Mouse (Mus musculus): ENCODE results near the gene Gng8.

DNA sequence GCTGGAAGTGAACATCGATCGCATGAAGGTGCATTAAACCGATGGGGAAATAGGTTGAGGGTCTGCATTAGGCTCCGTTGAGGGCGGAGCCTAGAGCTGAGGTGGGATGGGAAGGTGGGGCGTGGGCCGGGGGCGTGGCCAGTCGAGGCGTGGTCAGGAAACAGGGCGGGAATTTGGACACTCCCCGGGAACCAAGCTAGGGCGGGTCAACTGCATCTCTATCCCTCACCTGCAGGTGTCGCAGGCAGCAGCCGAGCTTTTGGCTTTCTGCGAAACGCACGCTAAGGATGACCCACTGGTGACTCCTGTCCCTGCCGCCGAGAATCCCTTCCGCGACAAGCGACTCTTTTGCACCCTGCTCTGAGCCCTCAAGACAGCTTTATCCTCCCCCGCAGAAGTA is 3.4 kb downstream of the Gng8 start:
- TF ChIP-seq POLR2A (IDR thresholded peaks at IDR 0.05; ENCODE audit: insufficient read length, low read depth) (no peak), POLR2AphosphoS2 (IDR thresholded peaks at IDR 0.05; ENCODE audit: insufficient read length, low read depth) (peak; percentile 22), E2F4 (IDR thresholded peaks at IDR 0.05; ENCODE audit: insufficient read depth) (no peak), MYOG (IDR thresholded peaks at IDR 0.05; ENCODE audit: control insufficient read depth in 1 of 3, insufficient read depth in 1 of 3, insufficient read length in 2 of 3, low read depth in 2 of 3) (no peak), MYOD1 (IDR thresholded peaks at IDR 0.05; ENCODE audit: control insufficient read depth in 1 of 3, insufficient read length in 2 of 3, low read depth in 2 of 3) (peak in 1 of 3 experiments; percentile 4), TCF12 (IDR thresholded peaks at IDR 0.05; ENCODE audit: insufficient read depth, poor library complexity, severe bottlenecking) (no peak), REST (IDR thresholded peaks at IDR 0.05; ENCODE audit: insufficient read depth, insufficient read length) (no peak), CEBPB (IDR thresholded peaks at IDR 0.05; ENCODE audit: insufficient read depth, poor library complexity, severe bottlenecking) (no peak), MAX (IDR thresholded peaks at IDR 0.05; ENCODE audit: low read depth) (no peak), SRF (IDR thresholded peaks at IDR 0.05; ENCODE audit: control insufficient read depth, insufficient read length, low read depth) (no peak)
